Mouse (Mus musculus): ENCODE data around the gene Rpl11. TPM values are rescaled to one million over a fixed set of nuclear protein-coding genes. Genes with fewer than 3 reads are reported as not detected.

The Rpl11 gene
- polyA plus RNA-seq, 1 experiment from 2014 or later: 260 TPM

GRCm38 (mm10) chr4:136094519-136095219, 41.4 kb upstream of the Rpl11 start:
- Histone ChIP-seq H3K9me3 (ENCODE audit: low read length) (no peaks in the 10 kb centered on the region), H3K4me3 (ENCODE audit: low read depth, low read length) (no peak overlapping the region), H3K36me3 (replicated peaks; ENCODE audit: insufficient read depth, low read length) (no peaks in the 10 kb centered on the region), H3K27me3 (ENCODE audit: insufficient read depth, low read length) (no peaks in the 10 kb centered on the region), H3K4me1 (ENCODE audit: insufficient read depth) (peaks cover 8% of the 10 kb centered on the region; the same call in 1 of the 2 replicates), H3K4me2 (ENCODE audit: low read depth, low read length) (no peak overlapping the region), H3K9ac (replicated peaks) (no peak overlapping the region), H3K27ac (ENCODE audit: low read depth) (0 out of 2 replicates have a peak overlapping the region, but pooled peaks have one; percentile 29)
- no peak for ATAC-seq
- TF ChIP-seq EP300 (IDR thresholded peaks at IDR 0.05; ENCODE audit: low read depth) (no peak), CTCF (IDR thresholded peaks at IDR 0.05; ENCODE audit: low read depth) (no peak)
- DNase-seq: no peak
- WGBS (ENCODE audit: insufficient replicate concordance): 75% methylated on average over 18 of the region's 18 CpGs

- ATAC-seq: no peak
These were observed 39.3 kb upstream of the Rpl11 start for GRCm38 (mm10) chr4:136092498-136092897.

GRCm38 (mm10) chr4:136091346-136091745, 38.1 kb upstream of the Rpl11 start:
- no peaks in the 10 kb centered on the region for H3K36me3 ChIP-seq (replicated peaks; ENCODE audit: insufficient read depth, low read length)
- no peaks in the 10 kb centered on the region for H3K9me3 ChIP-seq (ENCODE audit: low read length)
- H3K27me3 ChIP-seq (ENCODE audit: insufficient read depth, low read length): no peaks in the 10 kb centered on the region
- peaks cover 8% of the 10 kb centered on the region; the same call in 1 of the 2 replicates for H3K4me1 ChIP-seq (ENCODE audit: insufficient read depth)
- H3K4me3 ChIP-seq (ENCODE audit: low read depth, low read length): no peak overlapping the region
- no peak overlapping the region for H3K27ac ChIP-seq (ENCODE audit: low read depth)
- H3K4me2 ChIP-seq (ENCODE audit: low read depth, low read length): no peak overlapping the region
- H3K9ac ChIP-seq (replicated peaks): no peak overlapping the region
- no peak for ATAC-seq
- 83% methylated on average over 4 of the region's 4 CpGs for WGBS (ENCODE audit: insufficient replicate concordance)
- no peak for TF ChIP-seq CTCF (IDR thresholded peaks at IDR 0.05; ENCODE audit: low read depth)
- TF ChIP-seq EP300 (IDR thresholded peaks at IDR 0.05; ENCODE audit: low read depth): no peak
- no peak for DNase-seq

More at GRCm38 (mm10) chr4:136092498-136092897, 39.3 kb upstream of the Rpl11 start:
- Histone ChIP-seq H3K4me1 (ENCODE audit: insufficient read depth) (peaks cover 8% of the 10 kb centered on the region; the same call in 1 of the 2 replicates), H3K36me3 (replicated peaks; ENCODE audit: insufficient read depth, low read length) (no peaks in the 10 kb centered on the region), H3K27me3 (ENCODE audit: insufficient read depth, low read length) (no peaks in the 10 kb centered on the region), H3K9ac (replicated peaks) (no peak overlapping the region), H3K9me3 (ENCODE audit: low read length) (no peaks in the 10 kb centered on the region), H3K4me3 (ENCODE audit: low read depth, low read length) (no peak overlapping the region), H3K4me2 (ENCODE audit: low read depth, low read length) (no peak overlapping the region), H3K27ac (ENCODE audit: low read depth) (no peak overlapping the region)
- DNase-seq: no peak
- 75% methylated on average over 7 of the region's 7 CpGs for WGBS (ENCODE audit: insufficient replicate concordance)
- TF ChIP-seq CTCF (IDR thresholded peaks at IDR 0.05; ENCODE audit: low read depth) (peak; percentile 55), EP300 (IDR thresholded peaks at IDR 0.05; ENCODE audit: low read depth) (no peak)

GRCm38 (mm10) chr4:136089748-136090583, 36.7 kb upstream of the Rpl11 start:
- peak; percentile 22; the same call in 1 of the 2 replicates for ATAC-seq

GRCm38 (mm10) chr4:136088971-136089747, 35.9 kb upstream of the Rpl11 start:
- WGBS (ENCODE audit: insufficient replicate concordance): 42% methylated on average over 16 of the region's 16 CpGs
- no peaks in the 10 kb centered on the region for H3K27me3 ChIP-seq (ENCODE audit: insufficient read depth, low read length)
- H3K4me2 ChIP-seq (ENCODE audit: low read depth, low read length): no peak overlapping the region
- H3K4me3 ChIP-seq (ENCODE audit: low read depth, low read length): no peak overlapping the region
- peak; percentile 46 for DNase-seq
- H3K9me3 ChIP-seq (ENCODE audit: low read length): no peaks in the 10 kb centered on the region
- peak overlapping the region; percentile 71 for H3K27ac ChIP-seq (ENCODE audit: low read depth)
- peak; percentile 56 for ATAC-seq
- no peaks in the 10 kb centered on the region for H3K4me1 ChIP-seq (ENCODE audit: insufficient read depth)
- no peak overlapping the region for H3K9ac ChIP-seq (replicated peaks)
- H3K36me3 ChIP-seq (replicated peaks; ENCODE audit: insufficient read depth, low read length): no peaks in the 10 kb centered on the region
- TF ChIP-seq EP300 (IDR thresholded peaks at IDR 0.05; ENCODE audit: low read depth) (no peak), CTCF (IDR thresholded peaks at IDR 0.05; ENCODE audit: low read depth) (no peak)

More at GRCm38 (mm10) chr4:136089748-136090583, 36.7 kb upstream of the Rpl11 start:
- WGBS (ENCODE audit: insufficient replicate concordance): 55% methylated on average over 11 of the region's 11 CpGs
- Histone ChIP-seq H3K27ac (ENCODE audit: low read depth) (peak overlapping the region; percentile 71), H3K27me3 (ENCODE audit: insufficient read depth, low read length) (no peaks in the 10 kb centered on the region), H3K9me3 (ENCODE audit: low read length) (no peaks in the 10 kb centered on the region), H3K4me3 (ENCODE audit: low read depth, low read length) (no peak overlapping the region), H3K4me2 (ENCODE audit: low read depth, low read length) (no peak overlapping the region), H3K9ac (replicated peaks) (no peak overlapping the region), H3K36me3 (replicated peaks; ENCODE audit: insufficient read depth, low read length) (no peaks in the 10 kb centered on the region), H3K4me1 (ENCODE audit: insufficient read depth) (no peaks in the 10 kb centered on the region)
- TF ChIP-seq EP300 (IDR thresholded peaks at IDR 0.05; ENCODE audit: low read depth) (no peak), CTCF (IDR thresholded peaks at IDR 0.05; ENCODE audit: low read depth) (no peak)
- no peak for DNase-seq
